Mouse (Mus musculus) MEL (cell line): ENCODE data around the gene Znhit1. TPM values are rescaled to one million over a fixed set of nuclear protein-coding genes. Genes with fewer than 3 reads are reported as not detected.

ENCODE experiments used
- DNase-seq: peaks from one replicate; pipeline ENCODE4 v3.0.0; 2011; ENCODE audit warnings: low read depth, low spot score
- H3K27ac ChIP-seq: 2 replicates; pipeline ENCODE4 v1.5.1; 2012; ENCODE audit warnings: low read depth, mild to moderate bottlenecking, control low read depth, low read length, moderate library complexity; ENCODE audit not compliant: control insufficient read depth
- H3K27me3 ChIP-seq, 2 experiments: fragments of 150-350 bp in 1 of 2; sonication (generic) in 1 of 2; 2 replicates each; pipeline ENCODE4 v1.6.1; 2012; ENCODE audit warnings: low read length in 2 of 2, mild to moderate bottlenecking in 2 of 2, improper control_type of control experiment in 1 of 2, moderate library complexity in 1 of 2; ENCODE audit not compliant: insufficient read depth in 2 of 2, control insufficient read depth in 1 of 2
- H3K36me3 ChIP-seq, 2 experiments: 2 replicates each; pipeline ENCODE4 v1.6.1; 2012 to 2014; ENCODE audit warnings: low read length in 2 of 2, improper control_type of control experiment in 1 of 2, inconsistent platforms in 1 of 2, mild to moderate bottlenecking in 1 of 2; ENCODE audit not compliant: insufficient read depth in 2 of 2, control insufficient read depth in 1 of 2
- H3K4me1 ChIP-seq, 2 experiments: fragments of 150-350 bp in 1 of 2; sonication (generic) in 1 of 2; 2 replicates each; pipeline ENCODE4 v1.6.1; 2012; ENCODE audit warnings: low read length in 2 of 2, improper control_type of control experiment in 1 of 2, mild to moderate bottlenecking in 1 of 2; ENCODE audit not compliant: insufficient read depth in 2 of 2, control insufficient read depth in 1 of 2
- H3K4me3 ChIP-seq, 2 experiments: fragments of 150-350 bp in 1 of 2; sonication (generic) in 1 of 2; 2 replicates each; pipeline ENCODE4 v1.5.1; 2012; ENCODE audit warnings: low read depth in 2 of 2, low read length in 2 of 2, mild to moderate bottlenecking in 2 of 2, moderate library complexity in 2 of 2, control low read depth in 1 of 2, improper control_type of control experiment in 1 of 2; ENCODE audit not compliant: control insufficient read depth in 1 of 2, insufficient read depth in 1 of 2
- H3K79me2 ChIP-seq: 2 replicates; pipeline ENCODE4 v1.6.1; 2012; ENCODE audit warnings: mild to moderate bottlenecking, low read length, moderate library complexity; ENCODE audit not compliant: control insufficient read depth, poor library complexity, insufficient read depth
- H3K9ac ChIP-seq: 2 replicates; pipeline ENCODE4 v1.6.1; 2012; ENCODE audit warnings: low read depth, mild to moderate bottlenecking, control low read depth, low read length, moderate library complexity; ENCODE audit not compliant: control insufficient read depth, poor library complexity, severe bottlenecking
- H3K9me3 ChIP-seq: fragments of 150-350 bp; sonication (generic); replicated peaks from 2 replicates; pipeline ENCODE4 v1.6.1; 2012; ENCODE audit warnings: mild to moderate bottlenecking, low read length, improper control_type of control experiment, moderate library complexity; ENCODE audit not compliant: insufficient read depth
- BHLHE40 ChIP-seq: IDR thresholded peaks from 2 replicates; pipeline ENCODE4 v1.6.1; 2012; ENCODE audit warnings: low read depth, mild to moderate bottlenecking, inconsistent platforms, low read length, improper control_type of control experiment, borderline replicate concordance
- CHD2 ChIP-seq: IDR thresholded peaks from 2 replicates; pipeline ENCODE4 v1.6.1; 2011; ENCODE audit warnings: low read length, improper control_type of control experiment
- ELF1 ChIP-seq: IDR thresholded peaks from 2 replicates; pipeline ENCODE4 v1.6.1; 2014; ENCODE audit warnings: low read depth, mild to moderate bottlenecking, inconsistent platforms, low read length, improper control_type of control experiment, moderate library complexity
- EP300 ChIP-seq, 2 experiments: IDR thresholded peaks; 2 replicates each; pipeline ENCODE4 v1.6.1; 2011; ENCODE audit warnings: improper control_type of control experiment in 2 of 2, low read length in 2 of 2, low read depth in 1 of 2, mild to moderate bottlenecking in 1 of 2
- GABPA ChIP-seq: IDR thresholded peaks from 2 replicates; pipeline ENCODE4 v1.6.1; 2012; ENCODE audit warnings: low read depth, mild to moderate bottlenecking, inconsistent platforms, low read length, improper control_type of control experiment, moderate library complexity
- HCFC1 ChIP-seq: IDR thresholded peaks from 2 replicates; pipeline ENCODE4 v1.6.1; 2012; ENCODE audit warnings: low read depth, mild to moderate bottlenecking, inconsistent platforms, low read length, improper control_type of control experiment, moderate library complexity
- KAT2A ChIP-seq: conservative IDR thresholded peaks from 2 replicates; pipeline ENCODE4 v1.6.1; 2012; ENCODE audit warnings: low read depth, low read length, improper control_type of control experiment, inconsistent platforms
- MAX ChIP-seq: IDR thresholded peaks from 2 replicates; pipeline ENCODE4 v1.6.1; 2011; ENCODE audit warnings: low read length, improper control_type of control experiment
- MAZ ChIP-seq: IDR thresholded peaks from 2 replicates; pipeline ENCODE4 v1.6.1; 2012; ENCODE audit warnings: low read depth, mild to moderate bottlenecking, inconsistent platforms, low read length, improper control_type of control experiment
- MXI1 ChIP-seq: IDR thresholded peaks from 2 replicates; pipeline ENCODE4 v1.6.1; 2011; ENCODE audit warnings: mild to moderate bottlenecking, low read depth, low read length, improper control_type of control experiment
- MYB ChIP-seq: IDR thresholded peaks from 2 replicates; pipeline ENCODE4 v1.6.1; 2011; ENCODE audit warnings: mild to moderate bottlenecking, low read depth, low read length, improper control_type of control experiment
- MYC ChIP-seq: IDR thresholded peaks from 2 replicates; pipeline ENCODE4 v1.6.1; 2011; ENCODE audit warnings: low read depth, mild to moderate bottlenecking, low read length, improper control_type of control experiment, moderate library complexity
- NELFE ChIP-seq: IDR thresholded peaks from 2 replicates; pipeline ENCODE4 v1.6.1; 2011; ENCODE audit warnings: low read depth, low read length, improper control_type of control experiment
- NRF1 ChIP-seq: IDR thresholded peaks from 2 replicates; pipeline ENCODE4 v1.6.1; 2014; ENCODE audit warnings: low read depth, mild to moderate bottlenecking, inconsistent platforms, low read length, improper control_type of control experiment, moderate library complexity; ENCODE audit not compliant: poor library complexity, insufficient read depth, severe bottlenecking
- POLR2A ChIP-seq, 2 experiments: IDR thresholded peaks; 2 replicates each; pipeline ENCODE4 v1.6.1; 2011 to 2012; ENCODE audit warnings: low read length in 2 of 2, mild to moderate bottlenecking in 2 of 2, control low read depth in 1 of 2, improper control_type of control experiment in 1 of 2, low read depth in 1 of 2, moderate library complexity in 1 of 2; ENCODE audit not compliant: control insufficient read depth in 1 of 2, insufficient read depth in 1 of 2, poor library complexity in 1 of 2
- POLR2AphosphoS2 ChIP-seq: IDR thresholded peaks from 2 replicates; pipeline ENCODE4 v1.6.1; 2011; ENCODE audit warnings: low read length, improper control_type of control experiment
- RAD21 ChIP-seq: IDR thresholded peaks from 2 replicates; pipeline ENCODE4 v1.6.1; 2011; ENCODE audit warnings: mild to moderate bottlenecking, low read depth, low read length, improper control_type of control experiment
- RCOR1 ChIP-seq: IDR thresholded peaks from 2 replicates; pipeline ENCODE4 v1.6.1; 2012; ENCODE audit warnings: low read depth, mild to moderate bottlenecking, inconsistent platforms, low read length, improper control_type of control experiment
- SIN3A ChIP-seq: IDR thresholded peaks from 2 replicates; pipeline ENCODE4 v1.6.1; 2012; ENCODE audit warnings: low read length, improper control_type of control experiment, inconsistent platforms
- TBP ChIP-seq: IDR thresholded peaks from 2 replicates; pipeline ENCODE4 v1.8.0; 2011; ENCODE audit warnings: low read depth, low read length, improper control_type of control experiment
- TCF12 ChIP-seq: IDR thresholded peaks from 2 replicates; pipeline ENCODE4 v1.6.1; 2014; ENCODE audit warnings: low read depth, mild to moderate bottlenecking, inconsistent platforms, low read length, improper control_type of control experiment, moderate library complexity
- USF2 ChIP-seq, 2 experiments: IDR thresholded peaks; 2 replicates each; pipeline ENCODE4 v1.6.1; 2011 to 2012; ENCODE audit warnings: improper control_type of control experiment in 2 of 2, low read length in 2 of 2, borderline replicate concordance in 1 of 2, inconsistent platforms in 1 of 2, low read depth in 1 of 2, mild to moderate bottlenecking in 1 of 2; ENCODE audit not compliant: insufficient read depth in 1 of 2
- ZMIZ1 ChIP-seq: IDR thresholded peaks from 2 replicates; pipeline ENCODE4 v1.6.1; 2012; ENCODE audit warnings: low read depth, mild to moderate bottlenecking, inconsistent platforms, low read length, improper control_type of control experiment, moderate library complexity
- polyA plus RNA-seq, 2 experiments: library from polyadenylated mRNA; stranded (reverse) in 1 of 2; unstranded in 1 of 2; fragments of >175 nt in 1 of 2; fragments of >200 nt in 1 of 2; gene quantifications; 2 replicates each; pipeline versions ENCODE4 v1.2.1 to v1.2.4; 2012; ENCODE audit warnings: low replicate concordance in 2 of 2, low read depth in 1 of 2; ENCODE audit not compliant: insufficient read length in 2 of 2, insufficient read depth in 1 of 2, missing spikeins in 1 of 2
- total RNA-seq: library from RNA; depleted of rRNA; stranded (reverse); fragments of 300-350 nt; gene quantifications from 2 replicates; pipeline ENCODE4 v1.2.3, GENCODE M21; 2012

Gene Znhit1
- total and polyA plus RNA-seq, 3 experiments: 56.6 to 123 TPM; not detected in 1

GRCm38 (mm10) chr5:136953015-136953414 is 34.8 kb downstream of the Znhit1 start, which contains the start of gene Fis1:
Fis1 (plus strand) TSS chr5:136953275.
- peak; percentile 98 for DNase-seq
- no peaks in the 10 kb centered on the region for H3K9me3 ChIP-seq
- TF ChIP-seq MYC (peak; percentile 85), MXI1 (peak; percentile 94), GABPA (peak; percentile 73; the same call in 1 of the 2 replicates), SIN3A (peak; percentile 97), MYB (peak; percentile 54), RAD21 (no peak), CHD2 (no peak), EP300 (IDR thresholded peaks at IDR 0.05; ENCODE audit: low read depth in 1 of 2, low read length in 2 of 2) (peak in 1 of 2 experiments; percentile 14; a peak in 1 of 4 replicates), NRF1 (peak; percentile 91), MAZ (0 out of 2 replicates have a peak, but pooled peaks have one; percentile 53), TBP (peak; percentile 81), POLR2AphosphoS2 (peak; percentile 89), USF2 (IDR thresholded peaks at IDR 0.05; ENCODE audit: borderline replicate concordance in 1 of 2, insufficient read depth in 1 of 2, low read depth in 1 of 2, low read length in 2 of 2) (no peak), RCOR1 (no peak), POLR2A (IDR thresholded peaks at IDR 0.05; ENCODE audit: control insufficient read depth in 1 of 2, insufficient read depth in 1 of 2, low read depth in 1 of 2, low read length in 2 of 2, poor library complexity in 1 of 2) (peak; percentile 42 to 93; a peak in 3 of 4 replicates), BHLHE40 (no peak), KAT2A (peak; percentile 63; the same call in 1 of the 2 replicates), ELF1 (peak; percentile 98), ZMIZ1 (0 out of 2 replicates have a peak, but pooled peaks have one; percentile 89), MAX (peak; percentile 72), HCFC1 (peak; percentile 92), NELFE (peak; percentile 87), TCF12 (peak; percentile 62)
- peak within 1 kb of the TSS; percentile 88 for H3K9ac ChIP-seq
- H3K36me3 ChIP-seq: peaks cover 0 to 14% of the 10 kb centered on the region in 2 experiments; a peak in 2 of 4 replicates
- H3K4me1 ChIP-seq: peaks cover 0 to 19% of the 10 kb centered on the region in 2 experiments; a peak in 2 of 4 replicates
- H3K27me3 ChIP-seq: no peaks in the 10 kb centered on the region
- peak within 1 kb of the TSS; percentile 78 for H3K27ac ChIP-seq
- H3K4me3 ChIP-seq: peak within 1 kb of the TSS; percentile 94 to 95
- H3K79me2 ChIP-seq: peaks cover 25% of the 10 kb centered on the region
